Mouse (Mus musculus) liver, embryonic 14.5 days (tissue): Measurements from ENCODE around the gene Fbxo34. TPM values are rescaled to one million over a fixed set of nuclear protein-coding genes. Genes with fewer than 3 reads are reported as not detected.

Experiments
- ATAC-seq: fragments of 200-750 bp; cut with Nextera tagmentation; 2 replicates; pipeline ENCODE4 v1.8.0; 2017; ENCODE audit warnings: moderate number of reproducible peaks, mild to moderate bottlenecking, moderate library complexity; ENCODE audit not compliant: insufficient read depth
- DNase-seq, 3 experiments: peaks; one replicate each; pipeline ENCODE4 v3.0.0-alpha.2; 2012 to 2013; ENCODE audit warnings: low read depth in 3 of 3, low spot score in 3 of 3
- H3K27ac ChIP-seq: fragments of 300-500 bp; sonication (generic); 2 replicates; pipeline ENCODE4 v1.5.1; 2014; ENCODE audit warnings: moderate library complexity, mild to moderate bottlenecking, control low read depth, inconsistent platforms
- H3K27me3 ChIP-seq: fragments of 300-500 bp; sonication (generic); 2 replicates; pipeline ENCODE4 v1.6.1; 2014; ENCODE audit warnings: mild to moderate bottlenecking, low read length, moderate library complexity; ENCODE audit not compliant: control insufficient read depth, insufficient read depth
- H3K36me3 ChIP-seq: fragments of 300-500 bp; sonication (generic); replicated peaks from 2 replicates; pipeline ENCODE4 v1.6.1; 2014; ENCODE audit warnings: low read depth; ENCODE audit not compliant: control insufficient read depth, insufficient read depth
- H3K4me1 ChIP-seq, 2 experiments: fragments of 200-500 bp in 1 of 2; fragments of 300-500 bp in 1 of 2; sonication (generic) in 1 of 2; replicated peaks; 2 replicates each; pipeline ENCODE4 v1.6.1; 2012 to 2014; ENCODE audit warnings: antibody characterized with exemption in 1 of 2, inconsistent platforms in 1 of 2, low read length in 1 of 2; ENCODE audit not compliant: control insufficient read depth in 2 of 2, insufficient read depth in 2 of 2
- H3K4me2 ChIP-seq: fragments of 300-500 bp; sonication (generic); 2 replicates; pipeline ENCODE4 v1.6.1; 2014; ENCODE audit warnings: low read depth, mild to moderate bottlenecking, control low read depth, moderate library complexity
- H3K4me3 ChIP-seq, 2 experiments: fragments of 200-500 bp in 1 of 2; fragments of 300-500 bp in 1 of 2; sonication (generic) in 1 of 2; 2 replicates each; pipeline ENCODE4 v1.5.1; 2012 to 2014; ENCODE audit warnings: low read depth in 2 of 2, low read length in 2 of 2, mild to moderate bottlenecking in 2 of 2, control low read depth in 1 of 2, inconsistent platforms in 1 of 2, moderate library complexity in 1 of 2; ENCODE audit not compliant: insufficient read depth in 1 of 2
- H3K9ac ChIP-seq: fragments of 300-500 bp; sonication (generic); replicated peaks from 2 replicates; pipeline ENCODE4 v1.6.1; 2014; ENCODE audit warnings: mild to moderate bottlenecking, control low read depth, moderate library complexity
- H3K9me3 ChIP-seq: fragments of 300-500 bp; sonication (generic); 2 replicates; pipeline ENCODE4 v1.6.1; 2016; ENCODE audit warnings: low read length, mixed read lengths; ENCODE audit not compliant: control insufficient read depth
- CTCF ChIP-seq: IDR thresholded peaks from 2 replicates; pipeline ENCODE4 v1.5.1; 2016; ENCODE audit warnings: antibody characterized with exemption, low read depth, control low read depth
- EP300 ChIP-seq: IDR thresholded peaks from 2 replicates; pipeline ENCODE4 v1.6.1; 2016; ENCODE audit warnings: antibody characterized with exemption, low read depth
- WGBS: fragments of 180-500 bp; shearing (Covaris S2); extraction: QIAGEN DNeasy Blood & Tissue Kit; methylation state at CpG from one replicate; pipeline ENCODE4 v1.1.7; 2014; ENCODE audit not compliant: insufficient replicate concordance; 5-methylcytosine and 5-hydroxymethylcytosine counted together
- polyA plus RNA-seq, 2 experiments: library from polyadenylated mRNA; depleted of rRNA in 1 of 2; stranded (reverse) in 1 of 2; unstranded in 1 of 2; fragments of >200 nt; fragmentation: Nextera tagmentation in 1 of 2; extraction: Ambion mirVana in 1 of 2; gene quantifications; 2 replicates each; pipeline versions ENCODE4 v1.2.1 to v1.2.3; 2012 to 2014

Gene Fbxo34
- polyA plus RNA-seq, 2 experiments = 24.4 to 33.4 TPM

DNA sequence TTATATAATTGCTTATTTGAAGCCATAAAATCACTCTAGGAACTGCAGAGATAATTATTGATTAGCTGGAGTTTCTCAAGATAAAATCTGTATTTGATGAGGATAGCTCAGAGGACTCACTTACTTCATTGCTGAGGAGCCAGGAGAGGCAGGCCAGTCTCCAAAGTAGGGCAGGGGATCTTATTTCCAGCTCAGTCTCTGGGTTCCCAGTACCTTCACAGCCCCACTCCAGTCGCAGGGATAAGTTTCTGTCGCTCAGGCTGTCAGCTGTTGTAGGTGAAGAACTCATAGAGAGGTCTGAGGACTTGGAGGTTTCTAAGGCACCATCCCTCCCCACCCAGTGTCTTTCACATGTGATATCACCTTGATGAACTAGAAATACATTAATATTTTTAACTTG lies 27.5 kb downstream of the Fbxo34 start:
- TF ChIP-seq EP300 (no peak), CTCF (no peak)
- WGBS = 80% methylated on average over 2 of the region's 2 CpGs
- no peak overlapping the region for H3K4me3 ChIP-seq
- H3K4me2 ChIP-seq = no peak overlapping the region
- H3K27ac ChIP-seq = no peak overlapping the region
- no peaks in the 10 kb centered on the region for H3K9me3 ChIP-seq
- no peak for DNase-seq
- H3K9ac ChIP-seq = no peak overlapping the region
- no peaks in the 10 kb centered on the region for H3K27me3 ChIP-seq
- ATAC-seq = no peak
- peaks cover 19 to 26% of the 10 kb centered on the region in 2 experiments for H3K4me1 ChIP-seq
- peaks cover 12% of the 10 kb centered on the region for H3K36me3 ChIP-seq

- ATAC-seq (no peak), DNase-seq (no peak)
- no peaks in the 10 kb centered on the region for H3K9me3 ChIP-seq
- TF ChIP-seq CTCF (no peak), EP300 (no peak)
- no peak overlapping the region for H3K4me3 ChIP-seq
- H3K4me1 ChIP-seq = peaks cover 0 to 3% of the 10 kb centered on the region in 2 experiments; a peak in 1 of 4 replicates
- no peak overlapping the region for H3K9ac ChIP-seq
- H3K27ac ChIP-seq = no peak overlapping the region
- no peak overlapping the region for H3K4me2 ChIP-seq
- H3K27me3 ChIP-seq = no peaks in the 10 kb centered on the region
- 78% methylated on average over 6 of the region's 6 CpGs for WGBS
- H3K36me3 ChIP-seq = no peaks in the 10 kb centered on the region; the same call in 1 of the 2 replicates
These were observed 32.0 kb downstream of the Fbxo34 start for GRCm38 (mm10) chr14:47482200-47482599.

DNA sequence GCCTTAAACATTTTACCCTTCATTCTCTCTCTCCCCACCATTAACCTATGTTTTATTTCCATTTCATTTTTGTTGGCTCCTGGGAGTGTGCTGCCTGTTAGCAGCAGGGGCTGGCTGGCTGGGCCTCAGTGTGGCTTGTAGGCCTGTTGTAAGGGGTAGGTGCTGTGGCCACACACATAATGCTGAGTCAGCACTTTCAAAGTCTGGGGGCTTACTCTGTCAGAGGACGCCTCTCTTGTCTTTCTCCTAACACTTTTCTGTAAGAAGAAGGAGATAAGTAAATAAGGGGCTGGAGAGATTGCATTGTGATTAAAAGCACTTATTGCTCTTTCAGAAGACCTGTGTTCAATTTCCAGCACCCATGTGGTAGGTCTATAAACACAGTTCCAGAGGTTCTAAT lies 32.9 kb downstream of the Fbxo34 start:
- Histone ChIP-seq H3K27ac (no peak overlapping the region), H3K9me3 (no peaks in the 10 kb centered on the region), H3K4me2 (no peak overlapping the region), H3K36me3 (no peaks in the 10 kb centered on the region; the same call in 1 of the 2 replicates), H3K4me3 (no peak overlapping the region), H3K27me3 (no peaks in the 10 kb centered on the region), H3K4me1 (peaks cover 0 to 3% of the 10 kb centered on the region in 2 experiments; a peak in 1 of 4 replicates), H3K9ac (no peak overlapping the region)
- ATAC-seq (no peak), DNase-seq (no peak)
- WGBS = 27% methylated on average over 1 of the region's 1 CpGs
- TF ChIP-seq EP300 = no peak
- no peak for TF ChIP-seq CTCF

- no peak overlapping the region for H3K4me2 ChIP-seq
These were observed 38.5 kb downstream of the Fbxo34 start for GRCm38 (mm10) chr14:47488732-47489131.

DNA sequence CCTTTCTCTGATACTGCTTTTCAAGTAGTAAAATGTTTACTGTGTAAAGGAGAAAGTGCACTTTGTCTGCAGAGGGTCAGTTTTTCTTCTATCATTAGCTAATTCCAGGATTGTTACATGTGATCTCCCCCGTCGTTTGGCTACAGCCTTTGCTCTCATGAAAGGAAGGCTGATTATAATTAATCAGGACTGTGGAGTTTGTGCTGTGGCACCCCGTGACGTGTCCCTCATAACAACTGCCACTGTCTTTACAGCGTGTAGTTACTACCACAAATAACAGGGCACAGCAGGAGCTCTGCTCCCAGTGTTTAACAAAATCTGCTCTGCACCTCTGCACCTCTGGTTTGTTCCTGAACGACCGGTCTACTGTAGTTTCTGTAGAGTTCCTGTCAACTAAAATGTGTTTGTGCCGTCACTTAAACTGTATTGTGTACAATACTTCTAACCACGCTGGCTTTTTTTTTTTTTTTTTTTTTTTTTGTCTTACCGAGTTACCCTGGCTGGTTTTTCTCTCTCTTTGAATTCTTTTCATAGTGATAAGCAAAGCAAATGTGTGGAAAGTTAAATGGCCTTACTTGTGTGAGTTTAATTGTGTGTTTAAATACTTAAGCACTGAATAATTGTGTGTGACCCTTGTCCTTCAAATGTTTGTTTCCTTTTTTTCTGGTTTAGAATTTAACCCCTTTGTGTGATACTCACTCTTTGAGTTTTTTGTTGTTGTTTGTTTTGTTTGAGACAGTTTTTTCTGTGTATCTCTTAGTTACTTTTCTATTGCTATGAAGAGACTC lies 39.3 kb downstream of the Fbxo34 start:
- 51% methylated on average over 10 of the region's 10 CpGs for WGBS
- no peak for DNase-seq

More at GRCm38 (mm10) chr14:47488732-47489131, 38.5 kb downstream of the Fbxo34 start:
- Histone ChIP-seq H3K4me1 (no peaks in the 10 kb centered on the region; a peak in 2 of 4 replicates), H3K36me3 (no peaks in the 10 kb centered on the region), H3K27ac (no peak overlapping the region), H3K9ac (no peak overlapping the region), H3K9me3 (no peaks in the 10 kb centered on the region), H3K4me3 (no peak overlapping the region), H3K27me3 (no peaks in the 10 kb centered on the region)
- no peak for TF ChIP-seq CTCF
- no peak for TF ChIP-seq EP300
- no peak for ATAC-seq
- DNase-seq = no peak
- WGBS = 68% methylated on average over 7 of the region's 7 CpGs

More for the DNA sequence above, 39.3 kb downstream of the Fbxo34 start:
- Histone ChIP-seq H3K9ac (no peak overlapping the region), H3K27me3 (no peaks in the 10 kb centered on the region), H3K9me3 (no peaks in the 10 kb centered on the region), H3K4me3 (no peak overlapping the region), H3K36me3 (no peaks in the 10 kb centered on the region), H3K27ac (no peak overlapping the region), H3K4me2 (peak overlapping the region; percentile 14; the same call in 1 of the 2 replicates), H3K4me1 (no peaks in the 10 kb centered on the region; a peak in 2 of 4 replicates)
- TF ChIP-seq CTCF (no peak), EP300 (no peak)
- ATAC-seq = no peak
